Mouse (Mus musculus) liver, adult 2 months (tissue): ENCODE data around the gene St7l. TPM values are rescaled to one million over a fixed set of nuclear protein-coding genes. Genes with fewer than 3 reads are reported as not detected.

Source experiments
- DNase-seq: peaks from one replicate; pipeline ENCODE4 v3.0.0-alpha.2; 2011; ENCODE audit warnings: low read depth, low spot score; ENCODE audit errors: extremely low read depth
- H3K27ac ChIP-seq: fragments of 200-500 bp; replicated peaks from 2 replicates; pipeline ENCODE4 v1.5.1; 2012; ENCODE audit warnings: low read depth, mild to moderate bottlenecking, control low read depth, inconsistent platforms, low read length; ENCODE audit not compliant: insufficient read depth
- H3K27me3 ChIP-seq: fragments of 200-500 bp; 2 replicates; pipeline ENCODE4 v1.6.1; 2012; ENCODE audit warnings: mild to moderate bottlenecking, moderate library complexity, low read length, inconsistent platforms; ENCODE audit not compliant: control insufficient read depth, insufficient read depth
- H3K36me3 ChIP-seq: fragments of 200-500 bp; 2 replicates; pipeline ENCODE4 v1.6.1; 2012; ENCODE audit warnings: low read length, inconsistent platforms; ENCODE audit not compliant: control insufficient read depth, insufficient read depth
- H3K4me1 ChIP-seq: fragments of 200-500 bp; 2 replicates; pipeline ENCODE4 v1.6.1; 2011; ENCODE audit warnings: low read length; ENCODE audit not compliant: control insufficient read depth, insufficient read depth
- H3K4me3 ChIP-seq: fragments of 200-500 bp; 2 replicates; pipeline ENCODE4 v1.5.1; 2011; ENCODE audit warnings: low read depth, mild to moderate bottlenecking, control low read depth, low read length, moderate library complexity; ENCODE audit not compliant: insufficient read depth
- H3K79me2 ChIP-seq: fragments of 200-500 bp; 2 replicates; pipeline ENCODE4 v1.6.1; 2012; ENCODE audit warnings: inconsistent platforms, mild to moderate bottlenecking, low read length, moderate library complexity; ENCODE audit not compliant: control insufficient read depth, insufficient read depth
- H3K9ac ChIP-seq: fragments of 200-500 bp; 2 replicates; pipeline ENCODE4 v1.6.1; 2012; ENCODE audit warnings: low read depth, mild to moderate bottlenecking, control low read depth, inconsistent platforms, low read length
- CTCF ChIP-seq: fragments of 200-500 bp; IDR thresholded peaks from 2 replicates; pipeline ENCODE4 v1.5.1; 2011; ENCODE audit warnings: low read depth, low read length, control low read depth
- POLR2A ChIP-seq: fragments of 200-500 bp; IDR thresholded peaks from 2 replicates; pipeline ENCODE4 v1.6.1; 2011; ENCODE audit warnings: low read length, control low read depth; ENCODE audit not compliant: insufficient read depth; ENCODE audit errors: extremely low read depth
- WGBS: fragments of 180-500 bp; shearing (Covaris S2); methylation state at CpG from one replicate; pipeline ENCODE4 v1.1.7; 2018; 5-methylcytosine and 5-hydroxymethylcytosine counted together
- polyA plus RNA-seq: library from polyadenylated mRNA; depleted of rRNA; stranded (reverse); fragments of >200 nt; gene quantifications from 2 replicates; pipeline ENCODE4 v1.2.3, GENCODE M21; 2012
- total RNA-seq: library from RNA; depleted of rRNA; stranded (reverse); fragments of >200 nt; gene quantifications from 2 replicates; pipeline ENCODE4 v1.2.3, GENCODE M21; 2014

Gene St7l
- total and polyA plus RNA-seq, 2 experiments, result 5.4 to 39.8 TPM

DNA sequence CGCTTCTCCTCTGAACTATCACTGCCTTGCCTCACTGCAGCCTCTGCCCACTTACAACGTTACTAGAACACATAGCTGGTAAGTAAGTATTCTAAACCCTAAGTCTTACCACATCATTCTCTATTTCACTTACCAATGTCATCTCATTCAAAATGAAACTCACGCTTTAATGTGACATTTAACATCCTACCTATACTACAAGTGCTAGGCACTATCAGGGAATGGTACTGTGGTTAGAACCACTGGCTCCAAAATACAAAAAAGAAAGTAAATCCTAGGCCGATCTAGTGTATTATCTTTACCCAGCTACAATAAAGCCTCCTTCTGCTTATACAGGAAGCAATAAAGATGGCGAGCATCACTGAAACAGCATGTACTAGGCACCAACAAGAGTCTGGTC is 22.8 kb upstream of the St7l start:
- WGBS, result 91% methylated on average over 5 of the region's 5 CpGs
- no peaks in the 10 kb centered on the region for H3K27me3 ChIP-seq
- TF ChIP-seq CTCF, result no peak
- no peak for TF ChIP-seq POLR2A
- no peak overlapping the region for H3K9ac ChIP-seq
- H3K27ac ChIP-seq, result no peak overlapping the region
- H3K4me3 ChIP-seq, result no peak overlapping the region
- no peak for DNase-seq
- no peaks in the 10 kb centered on the region for H3K4me1 ChIP-seq
- peaks cover 4% of the 10 kb centered on the region; the same call in 1 of the 2 replicates for H3K79me2 ChIP-seq
- H3K36me3 ChIP-seq, result peaks cover 38% of the 10 kb centered on the region

DNA sequence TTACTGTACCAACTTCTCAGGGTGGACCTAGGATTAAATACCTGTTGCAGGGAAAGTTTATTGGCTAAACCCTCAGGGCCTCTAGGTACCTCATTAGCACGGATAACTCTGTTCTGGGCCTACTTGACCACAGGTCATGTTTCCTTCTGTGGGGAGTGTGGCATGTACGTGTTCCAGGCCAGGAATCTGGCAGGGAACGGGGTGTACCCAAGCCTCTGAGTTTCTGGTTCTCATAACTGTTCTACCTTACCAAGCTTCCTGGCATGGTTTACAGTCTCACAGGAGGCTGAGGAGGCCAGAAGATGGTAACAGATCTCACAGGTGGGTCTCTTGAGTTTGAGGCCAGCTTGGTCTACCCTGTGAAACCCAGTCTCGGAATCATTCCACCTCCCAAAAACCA is 17.2 kb upstream of the St7l start:
- H3K79me2 ChIP-seq, result peaks cover 14% of the 10 kb centered on the region; the same call in 1 of the 2 replicates
- 90% methylated on average over 4 of the region's 4 CpGs for WGBS
- no peak overlapping the region for H3K27ac ChIP-seq
- H3K4me1 ChIP-seq, result no peaks in the 10 kb centered on the region
- no peaks in the 10 kb centered on the region for H3K27me3 ChIP-seq
- DNase-seq, result no peak
- no peak overlapping the region for H3K9ac ChIP-seq
- peaks cover 21% of the 10 kb centered on the region for H3K36me3 ChIP-seq
- H3K4me3 ChIP-seq, result no peak overlapping the region
- TF ChIP-seq POLR2A, result no peak
- TF ChIP-seq CTCF, result no peak

GRCm38 (mm10) chr3:104854465-104854864 is 9.3 kb upstream of the St7l start:
- no peak overlapping the region for H3K27ac ChIP-seq
- no peak for DNase-seq
- 76% methylated on average over 1 of the region's 1 CpGs for WGBS
- H3K4me1 ChIP-seq, result no peaks in the 10 kb centered on the region; the same call in none of the 2 replicates
- no peak for TF ChIP-seq CTCF
- TF ChIP-seq POLR2A, result no peak
- no peak overlapping the region for H3K9ac ChIP-seq
- no peak overlapping the region for H3K4me3 ChIP-seq
- peaks cover 24% of the 10 kb centered on the region; the same call in 1 of the 2 replicates for H3K79me2 ChIP-seq
- H3K36me3 ChIP-seq, result peaks cover 6% of the 10 kb centered on the region
- H3K27me3 ChIP-seq, result no peaks in the 10 kb centered on the region

- no peak for DNase-seq
- Histone ChIP-seq H3K4me1 (no peaks in the 10 kb centered on the region; the same call in none of the 2 replicates), H3K27me3 (no peaks in the 10 kb centered on the region), H3K4me3 (no peak overlapping the region), H3K9ac (no peak overlapping the region), H3K36me3 (peaks cover 6% of the 10 kb centered on the region), H3K27ac (no peak overlapping the region), H3K79me2 (peaks cover 28% of the 10 kb centered on the region; the same call in 1 of the 2 replicates)
- no peak for TF ChIP-seq POLR2A
- TF ChIP-seq CTCF, result no peak
Observed at GRCm38 (mm10) chr3:104854866-104855265, 8.9 kb upstream of the St7l start.

- H3K79me2 ChIP-seq, result peaks cover 30% of the 10 kb centered on the region; the same call in 1 of the 2 replicates
- no peak for DNase-seq
- 81% methylated on average over 1 of the region's 1 CpGs for WGBS
- no peak overlapping the region for H3K27ac ChIP-seq
- no peaks in the 10 kb centered on the region; the same call in none of the 2 replicates for H3K4me1 ChIP-seq
- no peak for TF ChIP-seq CTCF
- TF ChIP-seq POLR2A, result no peak
- no peak overlapping the region for H3K4me3 ChIP-seq
- H3K9ac ChIP-seq, result no peak overlapping the region
- peaks cover 6% of the 10 kb centered on the region for H3K36me3 ChIP-seq
- H3K27me3 ChIP-seq, result no peaks in the 10 kb centered on the region
Observed at GRCm38 (mm10) chr3:104856106-104856505, 7.7 kb upstream of the St7l start.

- DNase-seq, result no peak
- Histone ChIP-seq H3K79me2 (peaks cover 27% of the 10 kb centered on the region; the same call in 1 of the 2 replicates), H3K4me3 (no peak overlapping the region), H3K27me3 (no peaks in the 10 kb centered on the region), H3K4me1 (peaks cover 1% of the 10 kb centered on the region), H3K9ac (no peak overlapping the region), H3K27ac (no peak overlapping the region), H3K36me3 (peaks cover 6% of the 10 kb centered on the region)
- no peak for TF ChIP-seq CTCF
- 86% methylated on average over 1 of the region's 1 CpGs for WGBS
Observed at GRCm38 (mm10) chr3:104858560-104858959, 5.2 kb upstream of the St7l start.
